Mouse (Mus musculus) heart, adult 2 months (tissue): ENCODE measurements around the gene Myo9a. TPM values are rescaled to one million over a fixed set of nuclear protein-coding genes. Genes with fewer than 3 reads are reported as not detected.
"Not testable (repeated sequence)": the region's sequence is repeated elsewhere in the genome, so short reads cannot be mapped to it uniquely, and the experiment has no call there.

Experiments used
- DNase-seq, 2 experiments: peaks; one replicate each; pipeline ENCODE4 v3.0.0; 2021
- H3K27ac ChIP-seq: fragments of 200-600 bp; 2 replicates; pipeline ENCODE4 v1.8.1; 2022
- H3K27me3 ChIP-seq: fragments of 200-500 bp; 2 replicates; pipeline ENCODE4 v1.6.1; 2012; ENCODE audit warnings: mild to moderate bottlenecking, low read length, inconsistent platforms, mixed read lengths; ENCODE audit not compliant: control insufficient read depth, insufficient read depth
- H3K36me3 ChIP-seq: fragments of 200-500 bp; 2 replicates; pipeline ENCODE4 v1.6.1; 2012; ENCODE audit warnings: low read length, inconsistent platforms; ENCODE audit not compliant: control insufficient read depth, insufficient read depth
- H3K4me1 ChIP-seq: fragments of 200-500 bp; 2 replicates; pipeline ENCODE4 v1.6.1; 2011; ENCODE audit warnings: low read length; ENCODE audit not compliant: control insufficient read depth, insufficient read depth
- H3K4me3 ChIP-seq: fragments of 200-600 bp; 2 replicates; pipeline ENCODE4 v1.8.1; 2022
- H3K79me2 ChIP-seq: fragments of 200-500 bp; replicated peaks from 2 replicates; pipeline ENCODE4 v1.6.1; 2012; ENCODE audit warnings: mild to moderate bottlenecking, inconsistent platforms, low read length, moderate library complexity, mixed read lengths; ENCODE audit not compliant: control insufficient read depth, insufficient read depth
- H3K9ac ChIP-seq: fragments of 200-500 bp; 2 replicates; pipeline ENCODE4 v1.6.1; 2012; ENCODE audit warnings: low read depth, mild to moderate bottlenecking, control low read depth, inconsistent platforms, low read length, mixed read lengths
- CTCF ChIP-seq: fragments of 200-600 bp; IDR thresholded peaks from 2 replicates; pipeline ENCODE4 v1.8.1; 2022; ENCODE audit warnings: antibody characterized with exemption, mild to moderate bottlenecking, moderate library complexity
- EP300 ChIP-seq: fragments of 200-500 bp; IDR thresholded peaks from 2 replicates; pipeline ENCODE4 v1.6.1; 2011; ENCODE audit warnings: low read depth, low read length, control low read depth; ENCODE audit not compliant: insufficient read depth
- POLR2A ChIP-seq: fragments of 200-500 bp; IDR thresholded peaks from 2 replicates; pipeline ENCODE4 v1.6.1; 2011; ENCODE audit warnings: mild to moderate bottlenecking, low read depth, low read length, control low read depth; ENCODE audit not compliant: insufficient read depth
- WGBS: fragments of 180-500 bp; shearing (Covaris S2); methylation state at CpG from one replicate; pipeline ENCODE4 v1.1.7; 2018; 5-methylcytosine and 5-hydroxymethylcytosine counted together
- intact Hi-C: fragments of 180-260 bp; cut with DNase I; formaldehyde crosslinking; loops from one replicate; pipeline ENCODE4 v1.15.1; 2025
- polyA plus RNA-seq: library from polyadenylated mRNA; depleted of rRNA; stranded (reverse); fragments of >200 nt; gene quantifications from 2 replicates; pipeline ENCODE4 v1.2.3, GENCODE M21; 2012
- total RNA-seq, 2 experiments: library from RNA; stranded (reverse); gene quantifications; 2 replicates each; pipeline ENCODE4 v1.2.3; 2021

Gene Myo9a
- total and polyA plus RNA-seq, 3 experiments = 1.9 to 13.1 (median 11.0) TPM

DNA sequence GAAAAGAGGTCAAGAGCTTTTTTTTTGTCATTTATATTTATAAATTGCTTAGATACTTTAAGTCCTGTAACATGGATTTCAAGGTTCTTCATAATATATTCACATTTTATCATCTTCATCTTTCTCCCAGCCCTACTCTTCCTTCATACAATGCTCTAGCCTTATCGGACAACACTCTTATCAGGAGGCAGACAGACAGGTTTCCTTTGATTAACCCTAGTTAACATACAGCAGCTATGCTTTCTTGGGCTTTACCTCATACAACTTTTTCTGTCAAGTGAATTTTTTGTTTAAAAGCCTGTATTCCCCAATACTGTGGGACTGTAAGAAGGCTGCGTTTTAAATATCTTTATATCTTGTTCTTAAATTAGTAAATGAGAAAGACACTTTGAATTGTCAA lies 2.3 kb upstream of the Myo9a start:
- DNase-seq = no peak
- Histone ChIP-seq H3K4me3 (no peak overlapping the region), H3K36me3 (no peaks in the 10 kb centered on the region), H3K4me1 (peaks cover 1% of the 10 kb centered on the region), H3K27me3 (no peaks in the 10 kb centered on the region), H3K79me2 (no peaks in the 10 kb centered on the region), H3K9ac (no peak overlapping the region), H3K27ac (no peak overlapping the region)
- WGBS = 50% methylated on average over 2 of the region's 2 CpGs
- TF ChIP-seq EP300 = no peak
- no peak for TF ChIP-seq CTCF
- no peak for TF ChIP-seq POLR2A
- intact Hi-C loops = no loop called here

- Histone ChIP-seq H3K4me3 (no peak overlapping the region), H3K36me3 (no peaks in the 10 kb centered on the region), H3K9ac (no peak overlapping the region), H3K27ac (no peak overlapping the region), H3K79me2 (no peaks in the 10 kb centered on the region), H3K4me1 (peaks cover 1% of the 10 kb centered on the region), H3K27me3 (no peaks in the 10 kb centered on the region)
- peak; percentile 32 to 39 for DNase-seq
- intact Hi-C loops = no loop called here
- 51% methylated on average over 11 of the region's 11 CpGs for WGBS
- TF ChIP-seq CTCF (no peak), POLR2A (no peak), EP300 (no peak)
These were observed 1.7 kb upstream of the Myo9a start for GRCm38 (mm10) chr9:59748969-59749368.

GRCm38 (mm10) chr9:59749581-59750265 lies 973 bp upstream of the Myo9a start:
- H3K4me1 ChIP-seq = peaks cover 1% of the 10 kb centered on the region
- H3K27ac ChIP-seq = no peak overlapping the region; the same call in 1 of the 2 replicates
- intact Hi-C loops = loop anchor here (5.0 kb wide), 1 partner anchor 92 kb away; the partner anchor contains the start of gene Pkm
- H3K27me3 ChIP-seq = no peaks in the 10 kb centered on the region
- H3K79me2 ChIP-seq = no peaks in the 10 kb centered on the region
- no peak for DNase-seq
- H3K9ac ChIP-seq = peak overlapping the region; percentile 35; the same call in 1 of the 2 replicates
- TF ChIP-seq CTCF (no peak), EP300 (no peak), POLR2A (no peak)
- no peaks in the 10 kb centered on the region for H3K36me3 ChIP-seq
- H3K4me3 ChIP-seq = peak overlapping the region; percentile 60
- 18% methylated on average over 12 of the region's 12 CpGs for whole genome bisulfite sequencing

- Histone ChIP-seq H3K27ac (peak overlapping the region; percentile 94), H3K9ac (peak overlapping the region; percentile 85), H3K36me3 (no peaks in the 10 kb centered on the region), H3K4me1 (peaks cover 1% of the 10 kb centered on the region), H3K79me2 (no peaks in the 10 kb centered on the region), H3K4me3 (peak overlapping the region; percentile 79), H3K27me3 (no peaks in the 10 kb centered on the region)
- DNase-seq = peak; percentile 94 to 97
- intact Hi-C loops = loop anchor here (1.0 to 5.0 kb wide), 2 partner anchors 94 to 134 kb away; partner anchors contain the start of genes Parp6 and Pkm
- 0% methylated on average over 40 of the region's 49 CpGs for WGBS
- TF ChIP-seq POLR2A = peak; percentile 44; the same call in 1 of the 2 replicates
- no peak for TF ChIP-seq EP300
These were observed 428 bp downstream of the Myo9a start for GRCm38 (mm10) chr9:59751066-59751581.

DNA sequence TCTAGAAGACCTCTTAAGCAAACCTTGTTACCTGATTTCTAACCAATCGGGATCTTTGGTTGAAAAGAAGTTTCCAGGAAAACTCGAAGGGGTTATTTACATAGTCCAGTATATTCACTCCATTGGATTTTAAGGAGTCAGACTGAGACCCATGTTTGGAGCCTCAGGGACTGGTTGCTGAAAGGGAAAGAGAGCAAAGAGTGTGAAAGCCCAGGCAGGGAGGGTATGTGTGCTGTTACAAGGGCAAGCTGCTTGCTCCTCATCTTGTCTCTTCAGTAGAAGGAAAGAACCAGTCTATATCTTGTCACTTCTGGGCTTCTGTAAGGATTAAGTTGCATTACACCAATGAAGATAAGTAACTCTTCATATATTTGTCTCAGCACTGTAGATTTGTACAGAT lies 1.3 kb downstream of the Myo9a start:
- H3K4me1 ChIP-seq = peaks cover 1% of the 10 kb centered on the region
- H3K4me3 ChIP-seq = peak overlapping the region; percentile 79
- TF ChIP-seq EP300 (no peak), CTCF (no peak), POLR2A (no peak)
- H3K36me3 ChIP-seq = no peaks in the 10 kb centered on the region
- peak overlapping the region; percentile 94 for H3K27ac ChIP-seq
- no peaks in the 10 kb centered on the region for H3K79me2 ChIP-seq
- no peak overlapping the region for H3K9ac ChIP-seq
- intact Hi-C loops = loop anchor here (1.0 to 5.0 kb wide), 2 partner anchors 95 to 135 kb away; partner anchors contain the start of genes Parp6 and Pkm
- no peaks in the 10 kb centered on the region for H3K27me3 ChIP-seq
- WGBS = 4% methylated on average over 2 of the region's 2 CpGs
- DNase-seq = no peak

GRCm38 (mm10) chr9:59755199-59755598 lies 4.5 kb downstream of the Myo9a start:
- Histone ChIP-seq H3K9ac (no peak overlapping the region), H3K36me3 (no peaks in the 10 kb centered on the region; the same call in 1 of the 2 replicates), H3K27ac (no peak overlapping the region), H3K4me1 (peaks cover 1% of the 10 kb centered on the region), H3K79me2 (no peaks in the 10 kb centered on the region), H3K4me3 (no peak overlapping the region), H3K27me3 (no peaks in the 10 kb centered on the region)
- TF ChIP-seq CTCF = no peak
- TF ChIP-seq EP300 = no peak
- no peak for TF ChIP-seq POLR2A
- WGBS = 66% methylated on average over 2 of the region's 2 CpGs
- intact Hi-C loops = no loop called here
- no peak for DNase-seq

GRCm38 (mm10) chr9:59757016-59757415 lies 6.3 kb downstream of the Myo9a start:
- intact Hi-C loops = not testable (repeated sequence)
- 98% methylated on average over 3 of the region's 3 CpGs for WGBS

More at GRCm38 (mm10) chr9:59757016-59757415, 6.3 kb downstream of the Myo9a start:
- not testable (repeated sequence) for H3K27me3 ChIP-seq, H3K9ac ChIP-seq, H3K27ac ChIP-seq, H3K79me2 ChIP-seq, DNase-seq, H3K36me3 ChIP-seq, H3K4me3 ChIP-seq, H3K4me1 ChIP-seq
